Mouse (Mus musculus): ENCODE measurements around the gene Acod1. TPM values are rescaled to one million over a fixed set of nuclear protein-coding genes. Genes with fewer than 3 reads are reported as not detected.

Gene Acod1
- polyA plus RNA-seq, 1 experiment, result not detected

DNA sequence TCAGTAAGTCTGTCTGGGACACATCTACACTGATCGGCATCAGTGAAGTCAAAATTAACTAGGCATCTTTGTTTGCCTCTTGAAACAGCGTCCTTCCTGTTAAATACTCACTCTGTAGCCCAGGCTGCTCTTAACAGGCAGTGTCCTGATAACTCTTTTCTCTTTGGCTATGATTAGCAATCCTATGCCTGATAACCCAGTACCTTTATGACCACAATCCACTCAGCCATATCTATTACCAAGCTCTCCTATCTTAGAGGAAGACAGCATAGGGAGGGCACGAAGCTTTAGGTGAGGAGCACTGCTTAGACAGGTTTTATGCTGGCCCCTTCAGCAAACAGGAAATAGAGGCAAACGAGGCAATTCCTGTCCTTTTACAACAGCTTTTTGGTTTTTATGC lies 46.9 kb downstream of the Acod1 start:
- TF ChIP-seq POLR2A (IDR thresholded peaks at IDR 0.05; ENCODE audit: low read depth, low read length) (no peak), CTCF (conservative IDR thresholded peaks at IDR 0.05; ENCODE audit: insufficient read depth, insufficient read length, low read depth, low read length) (no peak)
- H3K4me3 ChIP-seq (ENCODE audit: insufficient read depth, low read depth, low read length), result no peak overlapping the region
- H3K4me1 ChIP-seq (ENCODE audit: control insufficient read depth, insufficient read depth, low read length), result peaks cover 14% of the 10 kb centered on the region; the same call in 1 of the 2 replicates
- no peaks in the 10 kb centered on the region for H3K27me3 ChIP-seq (replicated peaks; ENCODE audit: control insufficient read depth, insufficient read depth, low read length)
- peaks cover 4% of the 10 kb centered on the region for H3K36me3 ChIP-seq (ENCODE audit: control insufficient read depth, insufficient read depth, low read length)
- DNase-seq, result no peak
- 36% methylated on average over 4 of the region's 4 CpGs for WGBS
- H3K27ac ChIP-seq (ENCODE audit: insufficient read depth, low read depth, low read length), result peak overlapping the region; percentile 12; the same call in 1 of the 2 replicates

GRCm38 (mm10) chr14:103095036-103095435 lies 48.3 kb downstream of the Acod1 start:
- H3K4me1 ChIP-seq (ENCODE audit: control insufficient read depth, insufficient read depth, low read length), result peaks cover 14% of the 10 kb centered on the region; the same call in 1 of the 2 replicates
- WGBS, result 78% methylated on average over 8 of the region's 8 CpGs

DNA sequence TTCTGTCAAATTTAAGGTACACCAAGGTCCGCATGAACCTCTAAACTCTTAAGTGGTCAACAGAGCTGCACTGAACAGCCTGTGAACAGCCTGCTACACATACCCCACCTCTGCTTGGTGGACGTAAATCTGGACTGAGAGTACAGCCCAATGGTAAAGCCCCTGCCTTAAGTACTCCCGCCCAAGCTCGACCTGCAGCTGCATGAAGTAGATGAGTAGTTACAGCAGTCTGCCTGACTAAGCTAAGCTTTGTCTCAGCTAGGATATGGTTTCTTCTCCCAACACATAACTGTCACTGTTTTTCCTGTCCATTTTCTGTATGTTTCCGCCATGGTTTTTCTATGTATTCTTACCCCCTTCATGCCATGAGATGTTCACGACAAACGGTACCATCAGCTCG lies 49.0 kb downstream of the Acod1 start:
- Histone ChIP-seq H3K36me3 (ENCODE audit: control insufficient read depth, insufficient read depth, low read length) (peaks cover 3% of the 10 kb centered on the region), H3K4me3 (ENCODE audit: insufficient read depth, low read depth, low read length) (no peak overlapping the region), H3K27ac (ENCODE audit: insufficient read depth, low read depth, low read length) (no peak overlapping the region), H3K4me1 (ENCODE audit: control insufficient read depth, insufficient read depth, low read length) (peaks cover 14% of the 10 kb centered on the region; the same call in 1 of the 2 replicates), H3K27me3 (replicated peaks; ENCODE audit: control insufficient read depth, insufficient read depth, low read length) (no peaks in the 10 kb centered on the region)
- WGBS, result 89% methylated on average over 8 of the region's 8 CpGs
- no peak for DNase-seq
- no peak for TF ChIP-seq POLR2A (IDR thresholded peaks at IDR 0.05; ENCODE audit: low read depth, low read length)
- TF ChIP-seq CTCF (conservative IDR thresholded peaks at IDR 0.05; ENCODE audit: insufficient read depth, insufficient read length, low read depth, low read length), result no peak

More at GRCm38 (mm10) chr14:103095036-103095435, 48.3 kb downstream of the Acod1 start:
- DNase-seq, result no peak
- no peak for TF ChIP-seq CTCF (conservative IDR thresholded peaks at IDR 0.05; ENCODE audit: insufficient read depth, insufficient read length, low read depth, low read length)
- no peak for TF ChIP-seq POLR2A (IDR thresholded peaks at IDR 0.05; ENCODE audit: low read depth, low read length)
- H3K27me3 ChIP-seq (replicated peaks; ENCODE audit: control insufficient read depth, insufficient read depth, low read length), result no peaks in the 10 kb centered on the region
- no peak overlapping the region for H3K27ac ChIP-seq (ENCODE audit: insufficient read depth, low read depth, low read length)
- no peak overlapping the region for H3K4me3 ChIP-seq (ENCODE audit: insufficient read depth, low read depth, low read length)
- peaks cover 3% of the 10 kb centered on the region for H3K36me3 ChIP-seq (ENCODE audit: control insufficient read depth, insufficient read depth, low read length)

GRCm38 (mm10) chr14:103096621-103097020 lies 49.8 kb downstream of the Acod1 start:
- no peak overlapping the region for H3K4me3 ChIP-seq (ENCODE audit: insufficient read depth, low read depth, low read length)
- peak; percentile 39 for DNase-seq
- no peaks in the 10 kb centered on the region for H3K27me3 ChIP-seq (replicated peaks; ENCODE audit: control insufficient read depth, insufficient read depth, low read length)
- 43% methylated on average over 6 of the region's 6 CpGs for WGBS
- no peak for TF ChIP-seq CTCF (conservative IDR thresholded peaks at IDR 0.05; ENCODE audit: insufficient read depth, insufficient read length, low read depth, low read length)
- no peak for TF ChIP-seq POLR2A (IDR thresholded peaks at IDR 0.05; ENCODE audit: low read depth, low read length)
- peaks cover 3% of the 10 kb centered on the region for H3K36me3 ChIP-seq (ENCODE audit: control insufficient read depth, insufficient read depth, low read length)
- peaks cover 18% of the 10 kb centered on the region; the same call in 1 of the 2 replicates for H3K4me1 ChIP-seq (ENCODE audit: control insufficient read depth, insufficient read depth, low read length)
- no peak overlapping the region for H3K27ac ChIP-seq (ENCODE audit: insufficient read depth, low read depth, low read length)

DNA sequence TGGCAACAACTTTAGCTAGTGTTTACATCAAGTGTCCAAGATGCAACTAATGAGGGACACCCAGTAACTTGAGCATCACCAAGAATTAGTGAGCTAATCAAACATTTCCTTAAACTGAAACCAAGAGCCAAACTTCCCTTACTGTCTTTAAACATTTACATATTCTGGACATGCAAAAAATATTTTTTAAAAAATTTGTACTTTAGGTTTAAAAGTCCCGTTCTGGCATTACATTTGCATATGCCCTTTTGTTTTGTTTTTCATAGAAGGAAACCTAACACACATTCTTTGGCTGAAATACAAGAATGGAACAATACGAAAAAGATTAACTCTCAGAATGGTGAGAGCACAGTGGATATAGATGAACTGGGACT lies 51.4 kb downstream of the Acod1 start:
- DNase-seq, result no peak
- Histone ChIP-seq H3K4me3 (ENCODE audit: insufficient read depth, low read depth, low read length) (peak overlapping the region; percentile 89), H3K27ac (ENCODE audit: insufficient read depth, low read depth, low read length) (peak overlapping the region; percentile 86), H3K27me3 (replicated peaks; ENCODE audit: control insufficient read depth, insufficient read depth, low read length) (no peaks in the 10 kb centered on the region), H3K36me3 (ENCODE audit: control insufficient read depth, insufficient read depth, low read length) (peaks cover 3% of the 10 kb centered on the region; the same call in 1 of the 2 replicates), H3K4me1 (ENCODE audit: control insufficient read depth, insufficient read depth, low read length) (peaks cover 27% of the 10 kb centered on the region; the same call in 1 of the 2 replicates)
- no peak for TF ChIP-seq POLR2A (IDR thresholded peaks at IDR 0.05; ENCODE audit: low read depth, low read length)
- TF ChIP-seq CTCF (conservative IDR thresholded peaks at IDR 0.05; ENCODE audit: insufficient read depth, insufficient read length, low read depth, low read length), result no peak
- WGBS, result 0% methylated on average over 2 of the region's 2 CpGs

GRCm38 (mm10) chr14:103098587-103099235 lies 51.9 kb downstream of the Acod1 start:
- TF ChIP-seq CTCF (conservative IDR thresholded peaks at IDR 0.05; ENCODE audit: insufficient read depth, insufficient read length, low read depth, low read length) (no peak), POLR2A (IDR thresholded peaks at IDR 0.05; ENCODE audit: low read depth, low read length) (no peak)
- Histone ChIP-seq H3K4me3 (ENCODE audit: insufficient read depth, low read depth, low read length) (peak overlapping the region; percentile 89), H3K36me3 (ENCODE audit: control insufficient read depth, insufficient read depth, low read length) (peaks cover 3% of the 10 kb centered on the region; the same call in 1 of the 2 replicates), H3K4me1 (ENCODE audit: control insufficient read depth, insufficient read depth, low read length) (peaks cover 25% of the 10 kb centered on the region; the same call in 1 of the 2 replicates), H3K27ac (ENCODE audit: insufficient read depth, low read depth, low read length) (peak overlapping the region; percentile 99), H3K27me3 (replicated peaks; ENCODE audit: control insufficient read depth, insufficient read depth, low read length) (no peaks in the 10 kb centered on the region)
- peak; percentile 93 for DNase-seq
- WGBS, result 1% methylated on average over 82 of the region's 86 CpGs

DNA sequence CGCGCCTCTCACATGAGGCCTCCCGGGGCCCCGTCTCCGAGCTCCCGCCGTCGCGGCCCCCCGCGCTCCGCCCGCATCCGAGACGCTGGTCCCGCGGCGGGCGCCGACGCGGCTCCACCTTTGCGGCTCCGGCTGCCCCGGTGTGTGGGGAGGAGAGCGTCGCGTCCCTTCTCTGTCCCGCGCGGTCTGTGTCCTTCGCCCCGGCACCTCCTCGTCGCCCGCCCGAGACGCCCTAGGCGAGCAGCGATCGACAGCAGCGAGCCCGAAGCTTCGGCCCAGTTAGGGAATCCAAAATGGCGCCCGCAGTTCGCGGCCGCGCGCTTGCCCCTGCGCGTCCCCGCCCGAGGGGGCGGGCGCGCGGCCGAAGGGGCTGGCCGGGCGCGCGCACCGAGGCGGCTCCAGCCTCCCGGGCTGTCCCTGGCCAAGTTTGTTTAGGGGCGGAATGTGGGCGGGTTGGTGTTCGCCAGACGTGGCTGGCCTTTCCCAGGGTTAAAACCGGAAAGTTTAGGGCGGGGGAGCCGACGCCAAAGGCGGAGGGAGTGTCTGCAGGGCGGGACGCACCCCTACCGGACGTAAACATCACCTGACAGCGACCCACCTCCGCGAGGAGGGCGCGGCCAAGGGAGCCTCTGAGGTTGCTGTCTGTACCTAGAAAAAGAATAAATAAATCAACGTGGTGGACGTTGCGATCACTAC lies 52.6 kb downstream of the Acod1 start, which contains the start of gene Fbxl3:
Fbxl3 (minus strand) TSS at position 329 of the 696 bp plus-strand sequence.
- DNase-seq, result peak; percentile 99
- under 1% methylated on average over 86 of the region's 88 CpGs for WGBS
- H3K4me1 ChIP-seq (ENCODE audit: control insufficient read depth, insufficient read depth, low read length), result peaks cover 26% of the 10 kb centered on the region; the same call in 1 of the 2 replicates
- H3K36me3 ChIP-seq (ENCODE audit: control insufficient read depth, insufficient read depth, low read length), result peaks cover 3% of the 10 kb centered on the region; the same call in 1 of the 2 replicates
- no peak for TF ChIP-seq CTCF (conservative IDR thresholded peaks at IDR 0.05; ENCODE audit: insufficient read depth, insufficient read length, low read depth, low read length)
- peak; percentile 5 for TF ChIP-seq POLR2A (IDR thresholded peaks at IDR 0.05; ENCODE audit: low read depth, low read length)
- peak within 1 kb of the TSS; percentile 99 for H3K27ac ChIP-seq (ENCODE audit: insufficient read depth, low read depth, low read length)
- no peaks in the 10 kb centered on the region for H3K27me3 ChIP-seq (replicated peaks; ENCODE audit: control insufficient read depth, insufficient read depth, low read length)
- peak within 1 kb of the TSS; percentile 89 for H3K4me3 ChIP-seq (ENCODE audit: insufficient read depth, low read depth, low read length)

Data from kidney, adult 2 months (tissue).